ENCODE assay signal across 20 mouse cellular contexts in the genomic region with DNA sequence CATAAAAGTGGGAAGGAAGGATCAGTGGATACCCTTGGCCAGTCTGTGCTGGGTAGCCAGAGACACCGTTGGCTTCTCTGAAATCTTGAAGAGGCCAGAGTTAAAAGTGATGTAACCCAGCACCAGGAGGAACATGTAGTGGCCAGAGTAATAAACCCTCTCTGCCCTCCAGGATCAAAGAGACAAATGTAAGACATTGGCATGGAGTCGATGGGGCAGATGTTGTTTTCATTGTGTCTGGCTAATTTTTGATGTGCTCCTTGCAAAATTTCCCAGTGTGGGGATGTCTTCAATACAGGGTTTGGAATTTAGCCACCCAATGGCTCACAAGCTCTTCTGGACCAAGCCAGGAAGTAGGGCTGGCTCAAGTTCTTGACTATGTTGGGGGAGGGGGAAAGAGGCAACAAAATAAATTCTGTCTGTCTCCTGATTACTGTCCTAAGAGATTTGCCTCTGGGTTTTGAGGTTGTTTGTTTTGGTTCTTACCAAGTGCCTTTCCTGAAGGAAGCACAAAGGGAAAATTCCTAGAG. TPM values are rescaled to one million over a fixed set of nuclear protein-coding genes. Genes with fewer than 3 reads are reported as not detected.
DNase-seq lines count a peak whose midpoint lies in the region; ATAC-seq lines count a peak whose summit lies in the region.
"Had no signal": no experiment of that assay in that cellular context is flagged by ENCODE, and none has a peak within 500 bp of the region (broad histone marks: within the 10 kb centered on the region; RNA-seq: fewer than 3 reads in every experiment).

No protein-coding gene starts in this region.

- peak; percentile 23 for DNase-seq in gastrocnemius, adult 18-20 months (ENCODE audit: low spot score)
- no peak for DNase-seq in gastrocnemius, postnatal 4 days (ENCODE audit: low spot score in 2 of 2)
- peak; percentile 18 for DNase-seq in kidney, adult 9 months
- peak; percentile 19 for DNase-seq in fat pad, adult 2 months (ENCODE audit: extremely low read depth, low read depth, low spot score)
- peak; percentile 25 for DNase-seq in lung, postnatal 14 days
- DNase-seq in layer of hippocampus, postnatal 36 days: no peak
- no peak for DNase-seq in adrenal gland, adult (ENCODE audit: inconsistent age in 2 of 2, low spot score in 1 of 2)
- DNase-seq: cerebellum, adult 11 months; layer of hippocampus, adult 9-11 months; right cerebral cortex, postnatal 4 days; thymus, adult 2 months had no signal

- H3K4me2 ChIP-seq in kidney, embryonic 14.5 days (replicated peaks; ENCODE audit: low read depth, low read length): no peak overlapping the region
- H3K4me2 ChIP-seq: embryonic facial prominence, embryonic 12.5 days; heart, embryonic 15.5 days; hindbrain, embryonic 14.5 days had no signal

- H3K9ac ChIP-seq in kidney, embryonic 14.5 days (ENCODE audit: low read depth, low read length): no peak overlapping the region
- H3K9ac ChIP-seq: embryonic facial prominence, embryonic 12.5 days; heart, embryonic 15.5 days; hindbrain, embryonic 14.5 days had no signal

- no peaks in the 10 kb centered on the region for H3K27me3 ChIP-seq in kidney, embryonic 14.5 days (ENCODE audit: control insufficient read depth, insufficient read depth, low read length)
- H3K27me3 ChIP-seq: CH12.LX; embryonic facial prominence, embryonic 12.5 days; heart, embryonic 15.5 days had no signal

- no peak overlapping the region for H3K4me3 ChIP-seq in kidney, embryonic 14.5 days (ENCODE audit: low read length)
- H3K4me3 ChIP-seq: embryonic facial prominence, embryonic 12.5 days; forebrain, embryonic 10.5 days; heart, embryonic 15.5 days had no signal

- H3K27ac ChIP-seq in kidney, embryonic 14.5 days (ENCODE audit: low read depth, low read length): no peak overlapping the region
- H3K27ac ChIP-seq: embryonic facial prominence, embryonic 12.5 days; forebrain, embryonic 10.5 days; heart, embryonic 15.5 days; hindbrain, embryonic 14.5 days had no signal

- WGBS in kidney, embryonic 14.5 days: 28% methylated on average over 2 of the region's 2 CpGs

- H3K36me3 ChIP-seq in kidney, embryonic 14.5 days (ENCODE audit: control insufficient read depth, insufficient read depth, low read length): no peaks in the 10 kb centered on the region
- H3K36me3 ChIP-seq: forebrain, embryonic 10.5 days; heart, embryonic 15.5 days had no signal

- H3K4me1 ChIP-seq in kidney, embryonic 14.5 days (ENCODE audit: control insufficient read depth, insufficient read depth, low read length): peaks cover 11% of the 10 kb centered on the region; the same call in 1 of the 2 replicates
- H3K4me1 ChIP-seq: embryonic facial prominence, embryonic 12.5 days; heart, embryonic 15.5 days had no signal

- ATAC-seq in kidney, embryonic 14.5 days (ENCODE audit: low FRiP score, low TSS enrichment): no peak
- ATAC-seq: intestine, embryonic 16.5 days had no signal

- H3K9me3 ChIP-seq in kidney, embryonic 14.5 days (ENCODE audit: control insufficient read depth, low read length): no peaks in the 10 kb centered on the region
- H3K9me3 ChIP-seq: embryonic facial prominence, embryonic 12.5 days; forebrain, embryonic 10.5 days; heart, embryonic 15.5 days had no signal

RNA-seq across cellular contexts. Expression of gene Ube2u, which starts 49.2 kb away (rescaled TPM):
- total RNA-seq in gastrocnemius, adult 18-20 months (2021): not detected
- total RNA-seq in gastrocnemius, postnatal 4 days (2021): not detected
- polyA plus RNA-seq in kidney, embryonic 14.5 days (2014; fragmentation: Nextera tagmentation; extraction: Ambion mirVana): 1.3 TPM in 2 replicates
- total RNA-seq in layer of hippocampus, postnatal 36 days (2021): not detected
- total RNA-seq: adrenal gland, adult 18-20 months; CH12.LX; left cerebral cortex, postnatal 10 days had no signal
- polyA plus RNA-seq: intestine, embryonic 16.5 days; thymus, adult 2 months had no signal

Comparison
In these comparisons a context has a peak if more than half of its experiments do, and no peak if none do; other contexts are left out.
1. DNase-seq: peak in gastrocnemius, adult 18-20 months (single experiment), kidney, adult 9 months (single experiment), fat pad, adult 2 months (single experiment) and lung, postnatal 14 days (single experiment); none in gastrocnemius, postnatal 4 days (0 of 2), layer of hippocampus, postnatal 36 days (0 of 2) and adrenal gland, adult (0 of 2).